Mouse (Mus musculus): ENCODE data around the gene Arl6.

DNA sequence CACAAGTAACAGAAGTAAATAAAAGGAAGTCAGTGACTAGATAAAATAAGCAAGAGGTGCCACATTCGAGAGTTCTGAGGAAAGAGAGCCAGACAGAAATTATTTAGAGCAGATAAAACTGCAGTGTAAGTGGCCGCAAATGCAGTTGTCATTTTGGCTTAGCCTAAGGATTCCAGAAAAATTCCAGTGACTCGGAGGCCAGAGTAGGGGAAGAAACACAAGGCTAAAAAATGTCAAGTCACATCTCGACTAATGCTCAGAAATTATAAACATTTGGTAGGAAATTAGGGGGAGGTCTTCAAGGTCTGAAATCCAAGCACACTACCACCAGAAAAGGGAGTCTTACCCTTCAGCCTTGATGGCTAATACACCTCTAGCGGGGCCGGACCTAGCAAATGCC, 48.4 kb downstream of the Arl6 start:
- TF ChIP-seq POLR2A (IDR thresholded peaks at IDR 0.05; ENCODE audit: borderline replicate concordance, control insufficient read depth, low read depth, low read length) (no peak), CTCF (IDR thresholded peaks at IDR 0.05; ENCODE audit: control insufficient read depth, insufficient read depth, low read length) (no peak)
